Mouse (Mus musculus) thymus, postnatal 36 days (tissue): ENCODE measurements at regions not wholly inside any gene's neighbourhood (a gene's known extent, or its start where the extent isn't known, plus 50 kb on each side); places are given as distances from the start of the nearest gene placed in this dataset.

Source experiments
- DNase-seq, 2 experiments: peaks; one replicate each; pipeline ENCODE4 v3.0.0; 2022; ENCODE audit warnings: mixed read lengths in 2 of 2

- no peak for DNase-seq
These were observed 57.5 kb upstream of the Etaa1 start for GRCm38 (mm10) chr11:18011101-18011733.

- DNase-seq = no peak
These were observed 54.5 kb upstream of the Etaa1 start for GRCm38 (mm10) chr11:18008140-18008539.
